Mouse (Mus musculus) lung, postnatal 0 days (tissue): ENCODE measurements around the gene Fgf11. TPM values are rescaled to one million over a fixed set of nuclear protein-coding genes. Genes with fewer than 3 reads are reported as not detected.

ENCODE experiments used
- ATAC-seq: fragments of 200-750 bp; cut with Nextera tagmentation; 2 replicates; pipeline ENCODE4 v1.8.0; 2017; ENCODE audit warnings: moderate library complexity
- DNase-seq: peaks from one replicate; pipeline ENCODE4 v3.0.0-alpha.2; 2016; ENCODE audit warnings: low spot score
- H3K27ac ChIP-seq: fragments of 300-500 bp; sonication (generic); 2 replicates; pipeline ENCODE4 v1.5.1; 2014; ENCODE audit warnings: antibody characterized with exemption, mild to moderate bottlenecking, low read length, mixed read lengths
- H3K27me3 ChIP-seq: fragments of 300-500 bp; sonication (generic); replicated peaks from 2 replicates; pipeline ENCODE4 v1.6.1; 2014; ENCODE audit warnings: low read length, mixed read lengths; ENCODE audit not compliant: insufficient read depth
- H3K36me3 ChIP-seq: fragments of 300-500 bp; sonication (generic); 2 replicates; pipeline ENCODE4 v1.6.1; 2014; ENCODE audit warnings: low read length, mixed read lengths; ENCODE audit not compliant: insufficient read depth
- H3K4me1 ChIP-seq: fragments of 300-500 bp; sonication (generic); 2 replicates; pipeline ENCODE4 v1.6.1; 2014; ENCODE audit warnings: antibody characterized with exemption, low read depth, low read length, mixed read lengths; ENCODE audit not compliant: insufficient read depth
- H3K4me2 ChIP-seq: fragments of 300-500 bp; sonication (generic); replicated peaks from 2 replicates; pipeline ENCODE4 v1.6.1; 2014; ENCODE audit warnings: low read depth, mild to moderate bottlenecking, low read length, moderate library complexity, mixed read lengths
- H3K4me3 ChIP-seq: fragments of 300-500 bp; sonication (generic); 2 replicates; pipeline ENCODE4 v1.5.1; 2014; ENCODE audit warnings: low read depth, low read length
- H3K9ac ChIP-seq: fragments of 300-500 bp; sonication (generic); replicated peaks from 2 replicates; pipeline ENCODE4 v1.6.1; 2014; ENCODE audit warnings: low read depth, mild to moderate bottlenecking
- H3K9me3 ChIP-seq: fragments of 300-500 bp; sonication (generic); 2 replicates; pipeline ENCODE4 v1.6.1; 2016; ENCODE audit warnings: low read length, mixed read lengths
- CTCF ChIP-seq: IDR thresholded peaks from 2 replicates; pipeline ENCODE4 v1.5.1; 2016; ENCODE audit warnings: antibody characterized with exemption, mild to moderate bottlenecking
- EP300 ChIP-seq: IDR thresholded peaks from 2 replicates; pipeline ENCODE4 v1.6.1; 2016; ENCODE audit warnings: antibody characterized with exemption, mild to moderate bottlenecking, control low read depth
- WGBS: fragments of 180-500 bp; shearing (Covaris S2); extraction: QIAGEN DNeasy Blood & Tissue Kit; methylation state at CpG from one replicate; pipeline ENCODE4 v1.1.7; 2014; 5-methylcytosine and 5-hydroxymethylcytosine counted together
- polyA plus RNA-seq: library from polyadenylated mRNA; unstranded; fragments of >200 nt; fragmentation: Nextera tagmentation; extraction: Ambion mirVana; gene quantifications from 2 replicates; pipeline ENCODE4 v1.2.1, GENCODE M21; 2015

Gene Fgf11
- polyA plus RNA-seq, 1 experiment from 2014 or later, result 0.57 TPM

GRCm38 (mm10) chr11:69846198-69846680, 44.6 kb upstream of the Fgf11 start, which contains the start of gene Plscr3:
Gene Plscr3 (plus strand): TSS chr11:69846376.
- Histone ChIP-seq H3K4me1 (peaks cover 15% of the 10 kb centered on the region; the same call in 1 of the 2 replicates), H3K9ac (peak within 1 kb of the TSS; percentile 72), H3K4me3 (peak within 1 kb of the TSS; percentile 82), H3K36me3 (peaks cover 18% of the 10 kb centered on the region), H3K27ac (peak within 1 kb of the TSS; percentile 92), H3K9me3 (no peaks in the 10 kb centered on the region), H3K4me2 (peak within 1 kb of the TSS; percentile 81), H3K27me3 (no peaks in the 10 kb centered on the region)
- peak; percentile 96 for DNase-seq
- 2% methylated on average over 24 of the region's 38 CpGs for WGBS
- ATAC-seq, result peak; percentile 95
- TF ChIP-seq CTCF (peak; percentile 22), EP300 (no peak)

GRCm38 (mm10) chr11:69838714-69839104, 37.1 kb upstream of the Fgf11 start:
- peaks cover 11% of the 10 kb centered on the region for H3K4me1 ChIP-seq
- peak overlapping the region; percentile 55 for H3K4me3 ChIP-seq
- H3K36me3 ChIP-seq, result no peaks in the 10 kb centered on the region
- no peaks in the 10 kb centered on the region for H3K9me3 ChIP-seq
- TF ChIP-seq EP300 (no peak), CTCF (no peak)
- WGBS, result 0% methylated on average over 7 of the region's 7 CpGs
- H3K9ac ChIP-seq, result peak overlapping the region; percentile 69
- peak overlapping the region; percentile 90 for H3K27ac ChIP-seq
- peak overlapping the region; percentile 94 for H3K4me2 ChIP-seq
- ATAC-seq (no peak), DNase-seq (peak; percentile 67)
- 0 out of 2 replicates have a peak, but pooled peaks cover 5% of the 10 kb centered on the region for H3K27me3 ChIP-seq

GRCm38 (mm10) chr11:69837952-69838713, 36.5 kb upstream of the Fgf11 start, which contains the start of gene Tmem256:
Gene Tmem256 (plus strand): TSS chr11:69838514.
- peak; percentile 94 for ATAC-seq
- TF ChIP-seq EP300, result peak; percentile 86
- no peak for TF ChIP-seq CTCF
- no peaks in the 10 kb centered on the region for H3K9me3 ChIP-seq
- peak within 1 kb of the TSS; percentile 55 for H3K4me3 ChIP-seq
- peak within 1 kb of the TSS; percentile 90 for H3K27ac ChIP-seq
- DNase-seq, result peak; percentile 100
- H3K9ac ChIP-seq, result peak within 1 kb of the TSS; percentile 69
- H3K4me1 ChIP-seq, result peaks cover 11% of the 10 kb centered on the region
- peak within 1 kb of the TSS; percentile 94 for H3K4me2 ChIP-seq
- no peaks in the 10 kb centered on the region for H3K36me3 ChIP-seq
- under 1% methylated on average over 34 of the region's 34 CpGs for WGBS
- H3K27me3 ChIP-seq, result 0 out of 2 replicates have a peak, but pooled peaks cover 5% of the 10 kb centered on the region

- H3K4me2 ChIP-seq, result peak within 1 kb of the TSS; percentile 94
- H3K9me3 ChIP-seq, result no peaks in the 10 kb centered on the region
- no peaks in the 10 kb centered on the region for H3K36me3 ChIP-seq
- 0 out of 2 replicates have a peak, but pooled peaks cover 5% of the 10 kb centered on the region for H3K27me3 ChIP-seq
- DNase-seq (no peak), ATAC-seq (peak; percentile 70)
- H3K27ac ChIP-seq, result peak within 1 kb of the TSS; percentile 90
- WGBS, result under 1% methylated on average over 30 of the region's 32 CpGs
- peak within 1 kb of the TSS; percentile 69 for H3K9ac ChIP-seq
- peak within 1 kb of the TSS; percentile 55 for H3K4me3 ChIP-seq
- no peak for TF ChIP-seq EP300
- peak; percentile 51 for TF ChIP-seq CTCF
- peaks cover 11% of the 10 kb centered on the region for H3K4me1 ChIP-seq
Observed at GRCm38 (mm10) chr11:69837604-69837951, 35.9 kb upstream of the Fgf11 start, which contains the start of gene Nlgn2. Gene Nlgn2 (minus strand): TSS chr11:69837784.

GRCm38 (mm10) chr11:69836703-69837576, 35.3 kb upstream of the Fgf11 start:
- Histone ChIP-seq H3K36me3 (no peaks in the 10 kb centered on the region), H3K9ac (peak overlapping the region; percentile 55), H3K4me1 (peaks cover 11% of the 10 kb centered on the region), H3K27me3 (0 out of 2 replicates have a peak, but pooled peaks cover 5% of the 10 kb centered on the region), H3K4me3 (peak overlapping the region; percentile 55), H3K27ac (peak overlapping the region; percentile 90), H3K9me3 (no peaks in the 10 kb centered on the region), H3K4me2 (peak overlapping the region; percentile 94)
- no peak for TF ChIP-seq CTCF
- no peak for TF ChIP-seq EP300
- 3% methylated on average over 37 of the region's 52 CpGs for WGBS
- DNase-seq, result peak; percentile 32
- ATAC-seq, result no peak

GRCm38 (mm10) chr11:69835966-69836335, 34.3 kb upstream of the Fgf11 start:
- no peaks in the 10 kb centered on the region for H3K36me3 ChIP-seq
- TF ChIP-seq CTCF (no peak), EP300 (no peak)
- DNase-seq, result no peak
- no peaks in the 10 kb centered on the region for H3K9me3 ChIP-seq
- H3K4me3 ChIP-seq, result no peak overlapping the region
- H3K27me3 ChIP-seq, result 0 out of 2 replicates have a peak, but pooled peaks cover 5% of the 10 kb centered on the region
- no peak overlapping the region for H3K9ac ChIP-seq
- WGBS, result 0% methylated on average over 3 of the region's 4 CpGs
- H3K27ac ChIP-seq, result no peak overlapping the region
- peaks cover 11% of the 10 kb centered on the region for H3K4me1 ChIP-seq
- no peak overlapping the region for H3K4me2 ChIP-seq
- ATAC-seq, result no peak
